Mouse (Mus musculus) heart, embryonic 14.5 days (tissue): Measurements from ENCODE around the gene Ppan. TPM values are rescaled to one million over a fixed set of nuclear protein-coding genes. Genes with fewer than 3 reads are reported as not detected.
A peak's percentile ranks its signal among the peaks of the same experiment; 100 is the strongest.

Experiments
- ATAC-seq: fragments of 200-750 bp; cut with Nextera tagmentation; 2 replicates; pipeline ENCODE4 v1.8.0; 2017; ENCODE audit warnings: low read depth, moderate TSS enrichment; ENCODE audit not compliant: insufficient number of reproducible peaks, insufficient read depth, low FRiP score
- H3K27ac ChIP-seq, 2 experiments: fragments of 200-500 bp in 1 of 2; fragments of 300-500 bp in 1 of 2; sonication (generic) in 1 of 2; replicated peaks in 1 of 2; 2 replicates each; pipeline ENCODE4 v1.5.1; 2012 to 2014; ENCODE audit warnings: low read depth in 2 of 2, low read length in 2 of 2, control low read depth in 1 of 2, mild to moderate bottlenecking in 1 of 2, mixed read lengths in 1 of 2; ENCODE audit not compliant: control insufficient read depth in 1 of 2, insufficient read depth in 1 of 2
- H3K27me3 ChIP-seq: fragments of 300-500 bp; sonication (generic); 2 replicates; pipeline ENCODE4 v1.6.1; 2014; ENCODE audit warnings: mild to moderate bottlenecking, low read length, control low read depth; ENCODE audit not compliant: control insufficient read depth, insufficient read depth
- H3K36me3 ChIP-seq: fragments of 300-500 bp; sonication (generic); 2 replicates; pipeline ENCODE4 v1.6.1; 2014; ENCODE audit warnings: mild to moderate bottlenecking, control low read depth, low read length, mixed read lengths; ENCODE audit not compliant: control insufficient read depth, insufficient read depth
- H3K4me1 ChIP-seq, 2 experiments: fragments of 200-500 bp in 1 of 2; fragments of 300-500 bp in 1 of 2; sonication (generic) in 1 of 2; 2 replicates each; pipeline ENCODE4 v1.6.1; 2012 to 2014; ENCODE audit warnings: low read length in 2 of 2, control low read depth in 1 of 2, mixed read lengths in 1 of 2; ENCODE audit not compliant: control insufficient read depth in 2 of 2, insufficient read depth in 2 of 2
- H3K4me2 ChIP-seq: fragments of 300-500 bp; sonication (generic); 2 replicates; pipeline ENCODE4 v1.6.1; 2014; ENCODE audit warnings: mild to moderate bottlenecking, low read length
- H3K4me3 ChIP-seq, 2 experiments: fragments of 200-500 bp in 1 of 2; fragments of 300-500 bp in 1 of 2; sonication (generic) in 1 of 2; 2 replicates each; pipeline ENCODE4 v1.5.1; 2012 to 2014; ENCODE audit warnings: low read length in 2 of 2, mild to moderate bottlenecking in 2 of 2, control low read depth in 1 of 2, low read depth in 1 of 2, moderate library complexity in 1 of 2; ENCODE audit not compliant: control insufficient read depth in 1 of 2, insufficient read depth in 1 of 2
- H3K9ac ChIP-seq: fragments of 300-500 bp; sonication (generic); 2 replicates; pipeline ENCODE4 v1.6.1; 2014; ENCODE audit warnings: mild to moderate bottlenecking, low read length
- H3K9me3 ChIP-seq: fragments of 300-500 bp; sonication (generic); 2 replicates; pipeline ENCODE4 v1.6.1; 2016; ENCODE audit warnings: low read length, control low read depth; ENCODE audit not compliant: control insufficient read depth
- WGBS: fragments of 180-500 bp; shearing (Covaris S2); extraction: QIAGEN DNeasy Blood & Tissue Kit; methylation state at CpG from one replicate; pipeline ENCODE4 v1.1.7; 2014; 5-methylcytosine and 5-hydroxymethylcytosine counted together
- polyA plus RNA-seq: library from polyadenylated mRNA; unstranded; fragments of >200 nt; fragmentation: Nextera tagmentation; extraction: Ambion mirVana; gene quantifications from 2 replicates; pipeline ENCODE4 v1.2.1, GENCODE M21; 2014

Gene Ppan
- 28.2 and 30.0 TPM in 2 replicates for polyA plus RNA-seq

DNA sequence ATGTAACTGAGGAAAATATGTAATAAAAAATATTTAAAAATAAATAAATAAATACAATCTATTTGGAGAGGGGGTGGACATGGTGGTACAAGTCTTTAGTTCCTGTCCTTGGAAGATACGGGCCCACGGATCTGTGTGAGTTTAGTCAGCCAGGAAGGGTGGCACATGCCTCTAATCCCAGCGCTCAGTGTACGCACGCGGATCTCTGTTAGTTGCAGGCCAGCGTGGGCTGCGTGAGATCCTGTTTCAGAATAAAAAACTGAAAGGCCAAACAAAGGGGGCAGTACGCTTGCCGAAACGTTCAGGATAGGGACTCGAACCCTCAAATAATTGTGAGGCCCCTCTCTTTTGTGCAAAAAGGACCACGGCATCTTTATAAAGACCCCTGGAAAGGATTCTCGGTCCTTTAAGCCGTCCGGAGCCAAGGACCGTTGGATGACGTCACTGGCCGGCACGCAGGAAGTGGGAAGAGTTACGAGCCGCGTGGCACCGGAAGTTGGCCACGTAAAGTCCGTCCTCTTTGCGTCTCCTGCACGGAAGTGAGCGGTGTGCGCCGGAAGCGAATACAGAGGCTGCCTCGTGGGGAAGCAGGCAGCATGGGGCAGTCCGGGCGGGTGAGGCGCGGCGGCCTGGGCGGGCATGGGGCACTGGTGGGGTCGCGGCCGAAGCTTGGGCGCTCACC, at the start of gene Ppan:
Gene Ppan, plus strand, starts transcription at position 472 of the 682 bp plus-strand sequence.
- Histone ChIP-seq H3K4me1 (peaks cover 7 to 10% of the 10 kb centered on the region in 2 experiments), H3K9me3 (no peaks in the 10 kb centered on the region), H3K9ac (peak within 1 kb of the TSS; percentile 92), H3K36me3 (peaks cover 37% of the 10 kb centered on the region), H3K4me2 (peak within 1 kb of the TSS; percentile 93), H3K4me3 (peak within 1 kb of the TSS; percentile 89 to 95), H3K27ac (peak within 1 kb of the TSS; percentile 87 to 95), H3K27me3 (no peaks in the 10 kb centered on the region)
- WGBS, result under 1% methylated on average over 38 of the region's 43 CpGs
- peak; percentile 91 for ATAC-seq

DNA sequence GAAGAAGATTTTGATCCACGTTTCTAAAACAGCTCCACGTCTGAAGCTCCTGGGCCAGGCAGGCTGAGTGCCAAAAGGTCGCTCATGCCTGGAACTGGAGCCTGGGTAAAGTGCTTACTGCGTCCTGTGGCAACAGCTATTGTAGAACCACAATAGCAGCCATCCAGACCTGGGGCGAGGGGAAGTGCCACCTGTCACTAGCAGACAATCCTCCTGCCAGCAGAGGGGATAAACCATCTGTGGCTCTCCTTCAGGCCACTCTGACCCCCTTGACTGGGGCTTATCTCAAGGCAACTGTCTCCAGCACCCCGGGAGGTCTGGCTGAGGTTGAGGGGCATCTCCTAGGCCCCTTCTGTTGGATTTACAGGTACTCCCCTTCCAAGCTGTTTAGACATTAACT, 49.0 kb upstream of the Ppan start:
- Histone ChIP-seq H3K9me3 (no peaks in the 10 kb centered on the region), H3K4me1 (no peaks in the 10 kb centered on the region), H3K4me3 (no peak overlapping the region), H3K4me2 (no peak overlapping the region), H3K27me3 (no peaks in the 10 kb centered on the region), H3K36me3 (no peaks in the 10 kb centered on the region), H3K27ac (no peak overlapping the region), H3K9ac (no peak overlapping the region)
- no peak for ATAC-seq
- 45% methylated on average over 6 of the region's 6 CpGs for WGBS

DNA sequence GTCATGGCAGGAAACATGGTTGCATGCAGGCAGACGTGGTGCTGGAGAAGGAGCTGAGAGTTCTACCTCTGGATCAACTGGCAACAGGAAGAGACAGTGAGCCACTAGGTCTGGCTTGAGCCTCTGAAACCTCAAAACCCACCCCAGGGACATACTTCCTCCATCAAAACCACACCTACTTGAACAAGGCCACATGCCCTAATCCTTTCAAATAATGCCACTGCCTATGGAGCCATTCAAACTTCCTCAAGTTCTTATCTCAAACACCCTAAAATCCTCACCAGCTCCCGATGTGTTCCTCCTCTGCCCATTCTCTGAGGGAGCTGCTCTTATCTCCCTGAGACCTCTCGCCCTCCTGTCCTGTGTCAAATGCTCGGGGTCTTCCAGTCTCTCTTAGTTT, 45.8 kb upstream of the Ppan start:
- Histone ChIP-seq H3K4me3 (no peak overlapping the region), H3K4me2 (no peak overlapping the region), H3K27me3 (0 out of 2 replicates have a peak, but pooled peaks cover 3% of the 10 kb centered on the region), H3K27ac (no peak overlapping the region), H3K36me3 (no peaks in the 10 kb centered on the region), H3K4me1 (no peaks in the 10 kb centered on the region), H3K9ac (no peak overlapping the region), H3K9me3 (no peaks in the 10 kb centered on the region)
- 43% methylated on average over 4 of the region's 4 CpGs for WGBS
- ATAC-seq, result no peak

DNA sequence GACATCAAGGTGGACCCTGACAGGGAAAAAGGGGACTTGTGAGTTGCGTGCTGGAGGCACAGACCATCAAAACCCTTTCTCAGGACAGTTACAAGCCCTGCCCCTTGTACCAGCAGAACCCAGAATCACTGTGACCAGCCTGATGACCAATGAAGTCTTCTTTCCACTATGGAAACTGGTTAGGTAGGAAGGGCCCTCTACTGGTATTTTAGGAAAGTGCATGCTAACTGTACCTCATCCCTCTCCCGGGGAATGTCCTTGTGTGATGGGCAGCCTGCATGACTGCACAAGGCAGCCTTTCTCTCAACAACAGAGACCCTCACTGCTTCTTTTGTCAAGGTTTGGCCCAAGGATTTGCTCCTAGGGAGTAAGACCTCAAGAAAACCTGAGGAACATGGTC, 45.3 kb upstream of the Ppan start:
- Histone ChIP-seq H3K9ac (no peak overlapping the region), H3K9me3 (no peaks in the 10 kb centered on the region), H3K27ac (no peak overlapping the region), H3K4me2 (no peak overlapping the region), H3K36me3 (no peaks in the 10 kb centered on the region), H3K4me1 (no peaks in the 10 kb centered on the region), H3K27me3 (0 out of 2 replicates have a peak, but pooled peaks cover 3% of the 10 kb centered on the region), H3K4me3 (no peak overlapping the region)
- WGBS, result 22% methylated on average over 2 of the region's 2 CpGs
- no peak for ATAC-seq

DNA sequence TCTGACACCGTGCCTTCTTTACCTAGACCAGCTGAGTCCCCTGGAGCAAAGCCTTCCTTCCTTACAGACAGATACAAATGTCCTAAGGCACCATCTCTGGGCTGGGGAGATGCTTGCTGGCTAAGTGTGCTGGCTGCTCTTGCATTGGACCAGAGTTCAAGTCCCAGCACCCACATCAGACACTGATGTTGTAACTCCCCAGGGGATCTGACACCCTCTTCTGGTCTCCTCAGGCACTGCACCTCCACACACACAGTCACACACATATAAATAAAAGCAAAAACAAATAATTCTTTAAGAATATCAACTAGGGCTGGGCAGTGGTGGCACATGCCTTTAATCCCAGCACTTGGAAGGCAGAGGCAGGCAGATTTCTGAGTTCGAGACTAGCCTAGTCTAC, 37.8 kb upstream of the Ppan start:
- no peak for ATAC-seq
- H3K9me3 ChIP-seq, result no peaks in the 10 kb centered on the region

DNA sequence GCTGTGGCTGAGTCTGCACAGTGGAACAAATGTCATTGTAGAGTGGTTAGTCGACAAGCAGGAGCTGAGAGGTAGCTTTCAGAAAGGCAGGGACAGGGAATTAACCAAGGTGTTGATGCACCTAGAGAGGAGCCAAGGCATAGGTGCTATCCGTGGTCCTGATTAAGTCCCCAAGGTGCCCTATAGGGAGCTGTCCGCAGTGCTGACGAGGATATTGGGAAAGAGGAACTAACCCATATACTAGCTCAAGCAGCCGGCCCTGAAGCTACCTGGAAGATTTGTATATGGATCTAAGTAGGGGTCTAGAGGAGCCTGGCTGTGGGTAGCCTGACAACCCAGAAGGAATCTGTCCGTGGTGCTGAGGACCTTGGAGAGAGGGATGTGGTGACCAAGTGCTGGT, 30.8 kb upstream of the Ppan start:
- 9% methylated on average over 6 of the region's 6 CpGs for WGBS
- Histone ChIP-seq H3K27ac (no peak overlapping the region), H3K27me3 (no peaks in the 10 kb centered on the region), H3K4me1 (no peaks in the 10 kb centered on the region), H3K4me3 (no peak overlapping the region), H3K36me3 (no peaks in the 10 kb centered on the region), H3K4me2 (no peak overlapping the region), H3K9me3 (no peaks in the 10 kb centered on the region), H3K9ac (no peak overlapping the region)
- ATAC-seq, result no peak

More for the DNA sequence above, 37.8 kb upstream of the Ppan start:
- Histone ChIP-seq H3K4me1 (no peaks in the 10 kb centered on the region), H3K4me2 (no peak overlapping the region), H3K9ac (no peak overlapping the region), H3K36me3 (no peaks in the 10 kb centered on the region), H3K27ac (no peak overlapping the region), H3K27me3 (0 out of 2 replicates have a peak, but pooled peaks cover 3% of the 10 kb centered on the region), H3K4me3 (no peak overlapping the region)
- 70% methylated on average over 2 of the region's 2 CpGs for WGBS

DNA sequence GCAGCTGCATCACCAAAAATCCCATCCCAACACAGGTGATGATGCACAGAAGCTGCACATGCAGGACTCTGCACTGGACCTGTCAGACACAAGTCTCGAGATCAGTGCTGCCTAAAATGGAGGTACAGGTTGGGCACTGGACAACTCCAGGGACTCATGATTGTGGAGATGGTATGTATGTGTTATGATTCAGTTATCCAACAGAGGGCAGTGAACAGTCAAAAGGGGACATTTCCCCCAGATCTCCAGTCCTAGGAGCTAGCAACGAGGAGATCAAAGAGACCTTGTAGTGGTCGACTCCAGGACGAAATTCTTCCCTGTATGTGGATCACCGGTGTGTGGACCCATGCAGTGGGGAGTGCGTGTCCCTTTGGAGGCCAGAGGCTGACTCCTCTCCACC, 28.0 kb upstream of the Ppan start:
- no peaks in the 10 kb centered on the region for H3K9me3 ChIP-seq
- no peak for ATAC-seq
- no peak overlapping the region for H3K4me2 ChIP-seq
- H3K9ac ChIP-seq, result no peak overlapping the region
- H3K27me3 ChIP-seq, result no peaks in the 10 kb centered on the region
- no peaks in the 10 kb centered on the region for H3K36me3 ChIP-seq
- H3K27ac ChIP-seq, result no peak overlapping the region
- WGBS, result 47% methylated on average over 6 of the region's 6 CpGs
- no peaks in the 10 kb centered on the region for H3K4me1 ChIP-seq
- no peak overlapping the region for H3K4me3 ChIP-seq

DNA sequence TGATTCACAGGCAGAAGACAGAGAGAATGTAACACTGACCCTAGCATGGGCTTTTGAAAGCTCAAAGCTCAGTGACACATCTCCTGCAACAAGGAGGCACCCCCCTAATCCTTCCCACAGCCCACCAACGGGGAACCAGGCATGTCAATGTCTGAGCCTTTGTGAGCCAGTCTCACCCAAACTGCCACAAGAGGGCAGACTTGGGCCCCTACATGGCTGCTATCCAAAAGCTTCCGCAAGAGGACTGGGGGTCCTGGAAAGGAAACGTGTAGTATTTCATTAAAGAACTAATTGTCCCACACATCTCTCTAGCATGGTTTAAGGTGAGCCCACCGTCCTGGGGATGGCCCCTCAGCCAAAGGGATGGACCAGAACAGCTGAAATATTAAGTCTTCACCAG, 26.2 kb upstream of the Ppan start:
- no peaks in the 10 kb centered on the region for H3K9me3 ChIP-seq
- no peak for ATAC-seq
- H3K27ac ChIP-seq, result no peak overlapping the region
- H3K4me2 ChIP-seq, result no peak overlapping the region
- H3K36me3 ChIP-seq, result no peaks in the 10 kb centered on the region
- no peak overlapping the region for H3K9ac ChIP-seq
- H3K4me3 ChIP-seq, result no peak overlapping the region
- no peaks in the 10 kb centered on the region for H3K4me1 ChIP-seq
- no peaks in the 10 kb centered on the region for H3K27me3 ChIP-seq
- WGBS, result 7% methylated on average over 4 of the region's 4 CpGs
